Mouse (Mus musculus) adrenal gland, postnatal 4 days (tissue): ENCODE results near the gene Gm21188. TPM values are rescaled to one million over a fixed set of nuclear protein-coding genes. Genes with fewer than 3 reads are reported as not detected.
"Not testable (repeated sequence)": the region's sequence is repeated elsewhere in the genome, so short reads cannot be mapped to it uniquely, and the experiment has no call there.

Experiments used
- DNase-seq, 2 experiments: peaks; one replicate each; pipeline ENCODE4 v3.0.0; 2021 to 2022; ENCODE audit warnings: low spot score in 2 of 2, mixed read lengths in 2 of 2
- total RNA-seq, 2 experiments: library from RNA; stranded (reverse); gene quantifications; 2 replicates each; pipeline ENCODE4 v1.2.3; 2021

The Gm21188 gene
- total RNA-seq, 2 experiments from 2014 or later, result 0.28 to 0.34 TPM

GRCm38 (mm10) chr13:120027368-120027767 lies 24.6 kb downstream of the Gm21188 start:
- DNase-seq, result not testable (repeated sequence)

- not testable (repeated sequence) for DNase-seq
Measured at GRCm38 (mm10) chr13:120026911-120027310, 25.1 kb downstream of the Gm21188 start, which contains the start of gene Gm36079. Gm36079 (minus strand) TSS chr13:120027011.

GRCm38 (mm10) chr13:120026373-120026772 lies 25.6 kb downstream of the Gm21188 start:
- not testable (repeated sequence) for DNase-seq

GRCm38 (mm10) chr13:120025576-120025975 lies 26.4 kb downstream of the Gm21188 start:
- DNase-seq, result not testable (repeated sequence)

- not testable (repeated sequence) for DNase-seq
Measured at GRCm38 (mm10) chr13:120025004-120025403, 27.0 kb downstream of the Gm21188 start.

- DNase-seq, result not testable (repeated sequence)
Measured at GRCm38 (mm10) chr13:120024581-120024980, 27.4 kb downstream of the Gm21188 start.

- not testable (repeated sequence) for DNase-seq
Measured at GRCm38 (mm10) chr13:120021477-120021876, 30.5 kb downstream of the Gm21188 start.

- DNase-seq, result not testable (repeated sequence)
Measured at GRCm38 (mm10) chr13:120015348-120016007, 36.5 kb downstream of the Gm21188 start.

- DNase-seq, result not testable (repeated sequence)
Measured at GRCm38 (mm10) chr13:120013962-120014361, 38.0 kb downstream of the Gm21188 start.

GRCm38 (mm10) chr13:120013544-120013943 lies 38.5 kb downstream of the Gm21188 start:
- DNase-seq, result not testable (repeated sequence)

GRCm38 (mm10) chr13:120010068-120010467 lies 41.9 kb downstream of the Gm21188 start:
- DNase-seq, result not testable (repeated sequence)

GRCm38 (mm10) chr13:119999215-119999614 lies 52.8 kb downstream of the Gm21188 start:
- DNase-seq, result not testable (repeated sequence)

GRCm38 (mm10) chr13:119998442-119999086 lies 53.4 kb downstream of the Gm21188 start:
- DNase-seq, result not testable (repeated sequence)

GRCm38 (mm10) chr13:119991917-119992496 lies 60.0 kb downstream of the Gm21188 start:
- not testable (repeated sequence) for DNase-seq

GRCm38 (mm10) chr13:119991264-119991663 lies 60.7 kb downstream of the Gm21188 start:
- not testable (repeated sequence) for DNase-seq

Other genes starting within 250 kb of the Gm21188 start
- not detected for gene AF067063, start 222.0 kb downstream of the Gm21188 start, total RNA-seq
- gene D13Ertd608e, start 216.2 kb downstream of the Gm21188 start, total RNA-seq, result not detected
- not detected for gene Tcstv1, start 157.4 kb downstream of the Gm21188 start, total RNA-seq
- gene Gm21761, start 122.9 kb downstream of the Gm21188 start, total RNA-seq, result not detected
- gene B020031M17Rik, start 101.4 kb downstream of the Gm21188 start, total RNA-seq, result not detected
- not detected for gene Gm36079, start 25.2 kb downstream of the Gm21188 start, total RNA-seq
- gene Gm20767, start 88.1 kb upstream of the Gm21188 start, total RNA-seq, result not detected
- not detected for gene Gm21818, start 120.2 kb upstream of the Gm21188 start, total RNA-seq
- gene Gm21762, start 163.8 kb upstream of the Gm21188 start, total RNA-seq, result not detected
- gene Gm21731, start 186.9 kb upstream of the Gm21188 start, total RNA-seq, result not detected
- not detected for gene AF067061, start 210.9 kb upstream of the Gm21188 start, total RNA-seq
- not detected for gene BC147527, start 248.2 kb upstream of the Gm21188 start, total RNA-seq